Mouse (Mus musculus) mouse embryonic stem cell (cell line): ENCODE results near the gene Tctex1d4.

Source experiments
- in situ Hi-C, 2 experiments: fragments of 300-500 bp; cut with MboI; formaldehyde crosslinking; loops; 1 replicate in 1 of 2; 3 replicates in 1 of 2; pipeline ENCODE4 v1.14.3; 2019 to 2020; ENCODE audit warnings: low sequenced_read_pairs in 2 of 2, low pct_unique_long_range_greater_than_20kb in 1 of 2, mixed read lengths in 1 of 2; ENCODE audit not compliant: unreplicated experiment in 1 of 2

Gene Tctex1d4

DNA sequence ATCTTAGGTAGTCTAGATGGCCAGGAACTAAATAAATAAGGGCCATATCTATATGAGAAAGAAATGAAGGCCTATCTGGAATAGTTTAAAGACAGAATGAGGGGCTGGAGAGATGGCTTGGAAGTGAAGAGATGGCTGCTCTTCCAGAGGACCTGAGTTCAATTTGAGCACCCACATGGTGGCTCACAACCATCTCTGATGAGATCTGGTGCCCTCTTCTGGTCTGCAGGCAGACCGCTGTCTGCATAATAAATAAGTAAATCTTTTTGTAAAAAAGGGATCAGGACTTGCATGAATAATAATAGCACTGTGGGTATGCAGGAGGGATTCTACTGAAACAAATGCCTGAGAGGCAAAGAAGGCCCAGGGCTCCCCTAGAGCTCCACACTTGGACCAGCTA, 13.4 kb upstream of the Tctex1d4 start:
- in situ Hi-C loops = no loop called here

DNA sequence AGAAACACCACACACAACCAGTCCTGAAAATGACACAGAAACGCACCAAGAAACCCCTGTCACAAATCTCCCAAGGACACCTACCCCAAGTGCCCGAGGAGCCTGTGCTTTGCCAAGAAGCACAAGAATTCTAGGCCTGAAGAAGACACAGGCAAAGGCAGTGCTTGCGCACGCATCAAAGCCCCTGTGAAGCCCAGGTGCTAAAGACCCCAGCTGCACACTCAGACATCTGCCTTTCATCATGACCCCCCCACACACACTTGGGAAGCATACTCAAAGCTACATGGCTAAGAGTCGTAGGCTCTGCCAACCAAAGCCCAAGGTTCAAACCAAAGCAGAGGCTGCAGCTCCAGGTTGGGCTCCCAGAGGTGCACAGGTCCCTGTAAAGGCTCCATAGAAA, 11.0 kb upstream of the Tctex1d4 start:
- in situ Hi-C loops = no loop called here

DNA sequence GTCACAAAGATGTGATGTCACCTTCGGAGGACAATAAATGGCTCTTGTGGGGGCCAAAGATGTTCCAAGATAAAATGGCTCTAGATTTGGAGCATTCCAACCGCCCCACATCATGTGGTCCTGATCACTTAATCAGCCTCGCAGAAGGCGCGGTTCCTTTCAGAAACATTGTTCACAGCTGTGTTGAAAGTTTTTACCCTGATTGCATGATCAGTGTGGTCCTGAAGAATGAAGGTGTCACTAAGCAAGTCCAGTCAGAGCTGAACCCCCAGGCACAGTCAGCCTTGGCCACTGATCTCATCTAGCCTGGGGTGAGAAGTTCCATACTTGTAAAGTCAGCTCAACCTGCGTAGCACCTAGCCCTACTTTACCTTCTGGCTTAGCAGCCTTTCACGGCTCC, 8.7 kb upstream of the Tctex1d4 start:
- in situ Hi-C loops = no loop called here

DNA sequence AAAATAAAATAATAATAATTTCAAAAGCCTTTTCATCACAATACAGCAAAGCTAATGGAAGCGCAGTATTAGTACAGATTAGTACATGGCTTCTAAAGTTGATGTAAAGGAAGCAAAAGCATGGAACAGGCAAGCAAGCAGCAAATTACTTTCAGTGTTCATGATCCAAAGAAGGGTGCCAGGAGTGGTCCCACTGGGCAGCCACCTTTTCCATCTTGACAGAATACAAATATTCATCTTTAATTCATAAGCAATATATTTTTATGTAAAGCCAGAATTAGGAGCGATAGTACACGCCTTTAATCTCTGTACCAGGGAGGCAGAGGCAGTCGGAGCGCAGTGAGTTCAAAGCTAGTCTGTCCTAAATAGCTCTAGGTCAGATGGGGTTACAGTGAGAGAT, 7.0 kb upstream of the Tctex1d4 start:
- in situ Hi-C loops = no loop called here

DNA sequence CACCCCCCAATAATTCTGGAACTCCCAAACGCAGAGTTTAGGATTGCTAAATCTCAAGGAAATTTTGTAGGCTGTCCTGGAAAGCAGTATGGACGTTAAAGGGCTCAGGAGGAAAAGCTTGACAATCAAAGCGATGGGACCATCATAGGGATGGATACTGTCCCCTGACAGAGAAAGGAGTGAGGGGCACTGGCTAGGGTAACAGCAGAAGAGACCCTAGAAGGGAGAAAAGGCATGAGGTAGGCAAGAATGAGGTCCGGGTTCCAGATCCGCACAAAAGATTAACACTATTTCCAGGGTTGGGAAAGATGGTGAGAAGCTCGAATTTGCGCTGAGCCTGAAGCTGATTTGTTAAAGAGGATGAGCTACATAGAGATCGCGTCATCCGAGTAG, 6.5 kb upstream of the Tctex1d4 start:
- in situ Hi-C loops = no loop called here

DNA sequence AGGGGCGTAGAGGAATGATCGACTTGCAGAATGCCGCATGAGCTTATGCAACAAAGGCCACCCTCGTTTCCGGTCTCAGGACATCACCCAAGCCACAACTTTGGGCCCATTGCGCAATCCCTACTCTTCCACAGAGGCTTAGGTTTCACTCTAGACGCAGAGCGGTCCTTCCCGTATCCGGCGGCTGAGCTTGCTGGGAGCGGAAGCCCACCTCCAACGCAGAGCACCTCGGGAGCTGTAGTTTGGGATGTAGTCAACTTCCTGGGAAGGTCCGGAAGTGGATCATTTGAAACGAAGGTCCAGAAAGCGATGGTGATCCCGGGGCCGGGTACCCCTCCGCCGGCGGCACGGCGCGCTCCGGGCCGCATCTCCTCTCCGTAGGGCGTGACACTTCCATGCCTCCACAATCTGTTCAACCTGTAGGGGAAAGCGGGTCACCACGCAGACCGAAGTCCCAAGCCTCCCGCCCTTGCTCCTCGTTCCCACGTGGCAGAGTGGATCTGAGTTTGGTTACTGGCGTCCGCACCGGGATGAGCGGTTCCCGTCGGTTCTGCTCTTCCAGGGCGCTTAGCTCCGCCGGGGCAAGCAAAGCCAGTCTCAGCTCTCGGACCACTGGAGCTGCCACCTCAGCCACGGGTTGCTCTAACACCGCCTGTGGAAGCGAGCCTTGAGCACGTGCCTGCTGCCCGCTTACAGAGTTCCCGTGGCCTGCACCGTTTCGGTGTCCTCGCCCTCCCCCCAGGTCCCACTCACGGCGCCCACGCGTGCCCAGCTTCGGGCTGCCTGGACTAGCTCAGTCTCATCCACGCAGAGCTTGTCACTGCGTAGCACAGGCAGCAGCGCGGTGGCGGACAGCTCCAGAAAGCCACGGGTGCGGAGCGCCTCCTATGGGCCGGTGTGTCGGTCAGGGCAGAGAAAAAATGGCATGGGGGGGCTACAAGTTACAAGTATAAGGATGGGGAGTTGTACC, 5.9 kb upstream of the Tctex1d4 start:
- in situ Hi-C loops = no loop called here

DNA sequence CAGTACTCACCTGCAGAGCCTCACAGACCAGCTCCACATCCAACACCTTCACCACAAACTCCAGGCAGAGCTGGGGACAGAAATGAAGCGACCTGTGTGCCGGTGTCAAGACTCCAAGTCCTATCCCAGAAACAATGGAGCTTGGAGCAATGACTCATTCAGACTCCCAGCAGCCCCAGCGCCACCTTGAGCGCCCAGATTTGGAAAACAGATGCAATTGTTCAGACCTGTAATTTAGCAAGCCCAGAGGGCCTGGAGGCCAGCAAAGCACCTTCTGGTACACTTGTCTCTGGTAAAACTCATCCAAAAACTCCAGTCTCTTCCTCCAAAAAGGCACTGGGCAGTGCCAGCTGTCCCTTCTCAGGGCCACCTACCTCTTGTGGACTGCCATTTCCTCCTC, 4.4 kb upstream of the Tctex1d4 start:
- in situ Hi-C loops = no loop called here

DNA sequence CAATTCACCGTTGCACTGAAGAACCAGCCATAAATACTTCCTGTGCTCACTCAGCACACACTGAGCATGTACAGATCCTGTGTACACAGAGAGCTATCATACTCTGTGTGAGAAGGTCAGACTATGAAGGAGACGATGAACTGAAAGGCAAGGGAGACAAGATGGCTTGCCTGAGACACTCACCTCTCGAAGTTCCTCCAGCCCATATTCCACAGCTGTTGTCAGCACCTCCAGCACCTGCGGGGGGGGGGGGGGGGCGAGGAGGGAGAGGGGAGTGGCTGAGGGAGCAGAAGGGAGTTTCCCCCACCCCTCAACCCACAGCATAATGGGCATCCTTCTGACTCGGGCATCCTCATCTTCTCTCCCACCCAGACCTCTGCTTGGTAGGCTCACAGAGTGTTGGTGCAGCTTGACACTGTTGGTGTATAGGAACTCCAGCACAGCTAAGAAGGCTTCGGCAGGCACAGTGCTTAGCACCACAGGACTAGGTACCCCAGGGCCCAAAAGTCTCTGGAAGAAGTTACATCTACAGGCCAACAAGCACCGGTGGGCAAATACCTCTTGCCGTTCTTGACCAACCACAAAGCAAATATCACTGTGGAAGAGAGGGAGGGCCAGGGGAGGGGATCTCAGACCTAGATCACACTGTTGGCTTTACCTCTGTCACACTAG, 2.9 kb upstream of the Tctex1d4 start:
- in situ Hi-C loops = no loop called here

DNA sequence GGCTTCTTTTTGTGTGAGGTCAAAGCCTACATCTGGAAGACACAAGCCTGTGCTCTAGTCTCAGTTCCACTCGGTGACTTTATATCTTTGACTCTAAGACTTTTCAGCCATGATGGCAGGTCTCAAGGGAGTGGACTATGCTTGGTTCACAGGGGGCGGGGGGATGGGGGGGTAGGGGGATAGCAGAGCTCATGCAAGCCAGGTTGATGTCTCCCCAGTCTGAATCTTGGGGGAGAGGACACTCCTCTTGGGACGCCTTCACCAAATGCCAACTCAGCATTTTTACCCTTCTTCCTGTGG, 2.4 kb upstream of the Tctex1d4 start:
- in situ Hi-C loops = no loop called here

DNA sequence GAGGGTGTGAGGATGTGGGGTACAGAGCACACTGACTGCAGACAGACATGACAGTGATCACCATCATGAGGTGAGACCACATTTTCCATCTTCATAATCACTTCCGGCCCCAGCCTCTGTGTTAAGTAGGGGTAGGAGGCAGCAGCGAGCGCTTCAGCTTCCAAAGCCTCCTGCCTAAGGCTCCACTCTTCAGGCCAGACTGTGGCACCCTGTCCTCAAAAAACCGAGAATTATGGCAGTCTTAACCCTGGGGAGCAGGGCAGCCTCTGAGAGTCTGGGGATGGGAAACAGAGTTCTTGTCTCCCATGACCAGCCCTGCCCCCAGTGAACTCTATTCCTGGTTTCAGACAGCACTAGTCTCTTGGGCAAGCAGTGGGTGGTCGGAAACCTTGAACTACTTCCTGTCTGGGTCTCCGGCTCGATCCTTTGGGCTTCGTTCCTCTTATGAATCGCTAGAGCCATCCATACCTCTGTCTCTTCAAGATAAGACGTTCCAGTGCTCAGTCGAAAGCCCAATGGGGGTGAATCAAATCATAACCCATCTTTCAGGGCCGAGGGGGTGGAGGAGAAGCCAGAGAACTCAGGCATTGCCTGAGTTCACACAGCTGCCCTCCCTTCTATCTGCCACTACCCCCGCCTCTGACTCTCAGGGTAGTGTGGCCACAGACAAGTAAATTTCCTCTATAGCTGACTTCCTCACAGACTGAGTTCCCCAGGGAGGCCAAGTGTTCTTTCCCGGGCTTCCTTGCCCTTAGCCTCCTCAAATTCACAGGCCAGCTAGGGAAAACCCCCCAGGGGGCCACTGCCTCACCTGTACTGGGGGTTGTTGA, 1.9 kb upstream of the Tctex1d4 start:
- in situ Hi-C loops = loop anchor here (25.0 kb wide), 2 partner anchors 287 to 312 kb away; partner anchors contain the start of genes Hpdl (in 1 of the 2), Mutyh (in 1 of the 2) and Toe1 (in 1 of the 2)

DNA sequence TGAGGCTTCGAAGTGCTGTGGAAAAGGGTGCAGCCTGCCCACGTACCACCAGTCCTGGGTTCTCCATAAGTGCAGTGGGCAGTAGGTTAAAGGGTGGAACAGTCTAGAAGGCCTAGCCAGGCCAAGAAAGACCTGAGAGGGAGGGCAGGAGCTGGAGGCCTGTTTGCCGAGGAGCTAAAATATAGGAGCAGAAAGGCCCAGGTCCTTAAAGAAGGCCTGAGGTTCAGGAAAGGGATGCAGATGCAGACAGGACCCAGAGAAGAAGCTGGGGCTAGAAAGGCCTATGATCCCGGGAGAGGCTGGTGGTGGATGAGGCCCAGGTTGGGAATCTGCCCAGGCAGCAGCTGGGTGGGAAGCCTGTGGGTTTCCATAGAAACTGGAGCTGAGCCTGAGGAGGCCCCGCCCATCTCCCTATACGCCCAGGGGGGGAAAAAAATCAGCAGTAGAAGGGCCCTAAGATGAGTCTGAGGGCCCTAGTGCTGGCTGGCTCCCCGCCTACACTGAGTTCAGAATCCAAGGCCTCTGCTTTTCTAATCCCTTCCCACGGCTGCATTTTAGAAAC, 1.2 kb upstream of the Tctex1d4 start, which contains the start of gene Btbd19:
TSS of gene Btbd19 (minus strand) at position 378 of the 562 bp plus-strand sequence.
- in situ Hi-C loops = loop anchor here (25.0 kb wide), 2 partner anchors 288 to 313 kb away; partner anchors contain the start of genes Hpdl (in 1 of the 2), Mutyh (in 1 of the 2) and Toe1 (in 1 of the 2)

DNA sequence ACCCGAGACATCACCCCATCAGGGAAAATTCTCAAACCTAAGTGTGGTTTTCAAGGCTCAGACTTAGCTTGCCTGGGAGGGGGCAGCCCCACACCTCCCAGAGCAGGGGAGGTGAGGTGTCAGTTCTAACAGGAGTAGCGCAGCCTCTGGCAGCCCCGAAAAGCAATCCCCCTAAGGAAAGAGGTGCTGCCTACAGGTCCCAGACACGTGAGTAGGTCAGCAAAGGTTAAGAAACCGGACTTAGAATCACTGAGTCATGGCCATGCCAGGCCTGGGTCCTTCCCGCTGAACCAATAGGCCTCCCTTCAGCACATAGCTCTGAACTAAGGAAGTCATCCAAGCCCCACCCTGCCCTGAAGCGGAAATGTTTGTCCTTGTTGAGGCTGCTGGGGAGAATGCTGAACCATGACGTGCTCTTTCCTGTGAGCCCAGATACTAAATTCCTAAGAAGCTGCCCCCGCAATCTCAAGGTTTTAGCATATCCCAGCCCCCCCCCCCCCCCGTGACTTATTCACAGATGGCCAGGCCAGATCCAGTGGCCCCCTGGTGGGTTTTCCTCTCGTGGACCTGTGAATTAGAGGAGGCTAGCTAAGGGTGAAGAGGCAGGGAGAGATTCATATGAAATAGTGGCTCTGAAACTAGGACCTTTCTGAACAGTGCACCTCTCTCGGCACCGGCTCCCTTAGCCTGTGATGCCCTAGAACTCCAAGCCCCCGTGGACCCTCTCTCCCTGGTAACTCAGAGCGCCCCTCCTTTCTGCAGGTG, 502 bp upstream of the Tctex1d4 start:
- in situ Hi-C loops = loop anchor here (25.0 kb wide), 2 partner anchors 289 to 314 kb away; partner anchors contain the start of genes Hpdl (in 1 of the 2), Mutyh (in 1 of the 2) and Toe1 (in 1 of the 2)

DNA sequence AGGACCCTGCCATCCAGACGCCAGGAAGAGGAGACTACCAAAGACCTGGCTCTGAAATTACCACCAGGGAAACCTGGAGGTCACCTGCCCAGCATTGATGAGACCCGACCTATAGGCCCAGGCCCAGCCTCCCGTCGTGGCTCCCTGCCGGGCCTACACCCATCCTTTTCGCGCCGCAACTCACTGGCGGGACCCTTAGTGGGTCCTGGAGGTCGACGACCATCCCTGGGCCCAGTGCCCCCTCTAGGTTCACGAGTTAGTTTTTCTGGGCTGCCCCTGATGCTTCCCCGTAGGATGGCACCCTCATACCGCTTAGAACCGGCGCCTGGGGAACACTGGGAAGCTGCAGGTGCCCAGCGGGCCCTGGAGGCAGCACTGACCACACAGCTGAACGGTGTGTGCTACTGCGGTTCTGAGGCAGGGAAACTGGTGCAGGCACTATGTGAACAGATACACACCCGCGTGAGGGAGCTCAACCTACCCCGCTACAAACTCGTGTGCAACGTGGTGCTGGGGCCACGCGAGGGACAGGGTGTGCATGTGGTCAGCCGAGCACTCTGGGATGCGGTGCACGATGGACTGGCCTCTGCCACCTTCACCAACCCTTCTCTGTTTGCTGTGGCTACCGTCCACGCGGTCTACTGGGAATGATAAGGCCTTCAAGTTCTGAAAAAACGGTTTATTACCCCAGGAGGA, 1.5 kb downstream of the Tctex1d4 start:
- in situ Hi-C loops = loop anchor here (25.0 kb wide), 2 partner anchors 291 to 316 kb away; partner anchors contain the start of genes Hpdl (in 1 of the 2), Mutyh (in 1 of the 2) and Toe1 (in 1 of the 2)

DNA sequence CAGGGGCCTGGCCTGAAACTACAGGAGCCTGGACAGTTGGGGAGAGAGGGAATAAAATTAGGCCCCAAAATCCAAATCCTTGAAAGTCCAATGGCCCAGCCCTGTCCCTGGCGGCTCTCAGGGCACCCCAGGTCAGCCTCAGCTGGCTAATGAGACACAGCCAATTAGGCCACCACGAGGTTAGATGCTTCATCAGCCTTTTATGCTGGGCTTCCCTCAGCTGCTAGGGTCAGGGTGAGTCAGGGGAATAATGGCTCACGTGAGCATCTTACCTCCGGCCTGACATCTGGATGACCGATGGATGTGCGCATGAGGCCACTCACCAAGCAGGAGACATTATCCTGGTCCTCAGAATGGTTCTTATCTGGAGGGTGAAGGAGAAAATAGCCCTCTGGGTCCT, 4.2 kb downstream of the Tctex1d4 start:
- in situ Hi-C loops = loop anchor here (25.0 kb wide), 2 partner anchors 293 to 318 kb away; partner anchors contain the start of genes Hpdl (in 1 of the 2), Mutyh (in 1 of the 2) and Toe1 (in 1 of the 2)

DNA sequence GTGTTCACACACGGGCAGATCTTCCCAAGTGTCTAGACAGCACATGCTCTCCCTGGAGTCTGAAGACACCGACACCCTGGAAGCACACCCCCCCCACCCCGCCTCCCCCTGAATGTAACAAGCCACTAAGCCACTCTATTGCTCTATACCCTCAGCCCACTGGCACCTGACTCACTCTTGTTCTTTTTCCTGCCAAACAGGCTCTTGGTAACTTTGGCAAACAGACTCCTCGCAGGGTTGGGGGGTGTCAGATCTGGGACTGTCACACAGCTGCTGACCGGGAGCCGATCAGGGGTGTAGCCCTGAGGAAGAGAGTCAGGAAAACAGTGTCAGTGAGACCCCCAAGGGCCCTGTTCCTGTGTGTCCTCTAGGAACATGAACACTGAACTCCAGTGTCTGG, 4.6 kb downstream of the Tctex1d4 start:
- in situ Hi-C loops = loop anchor here (25.0 kb wide), 2 partner anchors 294 to 319 kb away; partner anchors contain the start of genes Hpdl (in 1 of the 2), Mutyh (in 1 of the 2) and Toe1 (in 1 of the 2)

DNA sequence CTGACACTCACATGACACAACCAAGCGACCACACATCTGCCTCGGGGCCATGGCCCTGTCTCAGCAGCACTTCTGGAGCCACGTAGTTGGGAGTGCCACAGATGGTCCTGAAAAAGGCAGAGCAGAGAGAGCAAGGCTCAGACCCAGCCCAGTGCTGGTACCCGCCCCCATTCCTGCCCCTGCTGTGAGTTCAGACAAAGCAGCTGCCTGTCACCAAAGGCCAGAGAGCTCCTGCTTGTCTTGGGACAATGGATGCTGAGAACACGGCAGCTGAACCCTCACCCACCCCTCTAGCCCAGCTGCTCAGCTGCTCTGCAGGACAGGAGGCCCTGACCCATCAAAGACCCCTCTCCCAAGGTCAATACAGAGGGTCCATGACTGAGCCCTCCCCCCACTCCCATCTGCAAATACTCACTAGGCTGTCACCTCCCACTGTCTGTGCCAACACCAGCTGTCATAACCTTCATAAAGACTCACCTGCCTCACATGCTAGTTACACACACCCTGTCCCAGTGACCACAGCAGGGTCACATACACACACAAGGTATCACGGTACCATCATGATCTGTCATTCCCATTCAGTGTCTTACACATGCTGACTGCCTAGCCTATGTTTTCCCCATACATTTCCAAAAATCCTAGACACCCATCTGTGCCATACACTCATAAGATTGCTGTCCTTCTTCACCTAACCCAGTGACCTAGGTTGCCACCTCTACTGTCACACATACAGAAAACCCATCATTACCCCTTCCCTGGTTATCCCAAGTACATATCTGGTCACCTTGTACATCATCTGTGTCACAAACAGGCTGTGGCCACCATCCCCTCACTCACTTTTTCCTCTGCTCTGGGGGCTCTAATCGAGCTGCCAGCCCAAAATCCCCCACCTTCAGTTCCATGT, 5.5 kb downstream of the Tctex1d4 start:
- in situ Hi-C loops = loop anchor here (25.0 kb wide), 2 partner anchors 295 to 320 kb away; partner anchors contain the start of genes Hpdl (in 1 of the 2), Mutyh (in 1 of the 2) and Toe1 (in 1 of the 2)
